Mouse (Mus musculus) ES-CJ7 (cell line): ENCODE measurements around the gene Il1f8.
"Not testable (repeated sequence)": the region's sequence is repeated elsewhere in the genome, so short reads cannot be mapped to it uniquely, and the experiment has no call there.

Experiments used
- DNase-seq: peaks from one replicate; pipeline ENCODE4 v3.0.0; 2011; ENCODE audit warnings: low read depth, low spot score

Il1f8 gene

DNA sequence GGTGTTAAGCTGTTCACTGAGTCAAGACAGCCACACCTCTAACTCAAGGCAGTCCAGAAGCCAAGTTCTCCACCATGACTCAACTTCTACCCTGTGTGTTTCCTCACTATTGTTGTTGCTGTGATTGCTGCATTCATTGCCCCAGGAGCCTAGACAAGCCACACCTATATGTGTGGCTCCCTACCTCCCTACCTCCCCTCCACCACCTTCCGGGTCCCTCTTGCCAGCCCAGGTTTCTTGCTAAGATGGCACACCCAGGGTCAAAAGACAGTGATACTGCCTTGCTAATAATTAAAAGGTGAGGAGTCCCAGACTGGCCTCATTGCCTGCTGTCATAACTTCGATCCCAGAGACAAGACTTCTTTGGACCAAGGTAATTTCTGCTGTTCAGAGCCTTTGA lies at the start of gene Il1f8:
Il1f8 (plus strand) TSS at position 301 of the 400 bp plus-strand sequence.
- no peak for DNase-seq

DNA sequence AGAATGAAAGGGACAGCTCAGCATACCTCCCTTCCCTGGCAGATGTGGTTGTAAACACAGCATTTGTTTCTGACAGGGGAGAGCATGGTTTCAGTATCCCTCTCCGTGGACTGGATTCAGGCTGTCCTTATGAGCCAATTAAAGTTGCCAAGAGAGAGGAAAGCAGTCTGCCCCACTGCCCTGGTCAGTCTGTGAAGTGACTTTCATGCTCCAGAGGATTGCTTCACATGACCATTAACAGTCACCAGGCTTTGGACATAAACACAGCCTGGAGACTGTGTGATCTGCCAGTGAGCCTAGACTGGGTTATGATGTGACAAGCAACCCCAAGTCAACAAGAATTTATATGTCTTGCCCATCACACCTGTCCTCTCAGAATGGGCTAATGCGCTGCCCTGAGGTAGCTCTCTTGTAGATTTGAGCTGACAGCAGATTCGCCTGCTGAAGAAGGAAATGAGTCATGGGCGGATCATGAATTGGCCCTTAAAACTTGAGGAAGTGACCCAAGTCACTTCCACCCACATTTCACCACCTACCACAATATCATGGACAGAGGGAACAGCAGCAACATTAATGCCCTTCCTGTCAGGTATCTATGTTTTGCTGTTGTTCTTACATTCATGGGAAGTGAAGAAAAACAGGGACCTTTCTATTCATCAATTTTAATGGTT lies 49.2 kb upstream of the Il1f8 start:
- DNase-seq = no peak

DNA sequence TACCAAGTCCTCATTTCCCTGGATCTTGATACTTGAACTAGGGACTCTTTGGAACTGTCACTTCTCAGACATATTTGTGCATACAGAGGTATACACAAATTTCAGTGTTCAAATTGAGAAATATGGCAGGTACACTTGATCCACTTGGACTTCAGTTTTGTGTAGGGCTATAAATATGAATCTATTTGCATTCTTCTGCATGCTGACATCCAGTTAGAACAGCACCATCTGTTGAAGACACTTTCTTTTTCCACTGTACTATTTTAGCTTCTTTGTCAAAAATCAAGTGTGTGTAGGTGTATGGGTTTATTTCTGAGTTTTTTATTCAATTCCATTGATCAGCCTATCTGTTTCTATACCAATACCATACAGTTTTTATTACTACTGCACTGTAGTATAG lies 43.9 kb upstream of the Il1f8 start:
- no peak for DNase-seq

DNA sequence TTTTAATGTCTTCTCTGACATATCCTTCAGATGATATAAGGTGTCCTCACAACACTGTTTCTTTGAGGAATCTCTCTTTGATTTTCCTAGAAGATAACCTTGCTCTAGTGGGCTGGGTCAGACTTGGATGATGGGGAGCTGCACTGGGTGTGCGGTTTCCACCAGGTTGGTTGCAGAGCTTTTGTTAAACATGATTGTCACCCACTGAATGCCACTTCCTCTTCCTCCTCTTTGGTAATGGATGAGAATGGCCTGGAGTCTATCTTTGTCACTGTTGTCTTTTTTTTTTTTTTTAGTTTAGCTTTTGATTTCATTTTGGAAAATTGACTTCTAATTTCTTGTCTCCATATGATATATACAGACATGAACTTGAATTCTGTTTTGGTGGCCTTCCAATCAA lies 18.6 kb upstream of the Il1f8 start:
- no peak for DNase-seq

DNA sequence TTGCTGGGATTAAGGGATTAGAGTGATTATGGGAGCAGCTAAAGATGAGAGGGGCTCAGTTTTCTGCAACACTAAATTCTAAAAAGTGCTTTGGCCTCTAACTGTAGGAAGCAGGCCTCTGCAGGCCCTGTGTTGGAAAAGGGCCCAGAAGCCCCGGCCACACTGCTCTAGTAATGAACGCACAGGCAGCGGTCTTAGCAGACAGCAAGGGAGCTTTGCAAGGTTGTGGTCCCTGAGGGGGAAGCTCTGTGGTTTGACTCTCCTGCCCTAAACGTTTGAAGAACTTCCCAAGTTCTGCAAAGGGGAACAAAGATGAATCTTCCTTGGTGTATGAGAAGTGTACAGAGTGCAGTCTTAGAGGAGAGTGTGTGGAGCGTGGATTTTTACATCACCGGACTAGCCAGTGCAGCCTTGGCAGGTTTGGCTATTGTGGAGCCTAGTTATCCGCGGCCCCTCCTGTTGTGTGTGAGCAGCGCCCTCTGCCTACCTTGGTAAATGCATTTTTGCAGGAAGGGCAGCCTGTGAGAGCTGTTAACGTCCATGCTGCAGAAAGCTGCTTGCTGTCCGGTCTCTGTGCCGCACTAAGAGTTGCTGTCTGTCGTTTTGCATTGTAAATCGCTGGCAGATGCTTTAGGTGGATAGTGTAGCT lies 28.8 kb downstream of the Il1f8 start:
- peak; percentile 81 for DNase-seq

DNA sequence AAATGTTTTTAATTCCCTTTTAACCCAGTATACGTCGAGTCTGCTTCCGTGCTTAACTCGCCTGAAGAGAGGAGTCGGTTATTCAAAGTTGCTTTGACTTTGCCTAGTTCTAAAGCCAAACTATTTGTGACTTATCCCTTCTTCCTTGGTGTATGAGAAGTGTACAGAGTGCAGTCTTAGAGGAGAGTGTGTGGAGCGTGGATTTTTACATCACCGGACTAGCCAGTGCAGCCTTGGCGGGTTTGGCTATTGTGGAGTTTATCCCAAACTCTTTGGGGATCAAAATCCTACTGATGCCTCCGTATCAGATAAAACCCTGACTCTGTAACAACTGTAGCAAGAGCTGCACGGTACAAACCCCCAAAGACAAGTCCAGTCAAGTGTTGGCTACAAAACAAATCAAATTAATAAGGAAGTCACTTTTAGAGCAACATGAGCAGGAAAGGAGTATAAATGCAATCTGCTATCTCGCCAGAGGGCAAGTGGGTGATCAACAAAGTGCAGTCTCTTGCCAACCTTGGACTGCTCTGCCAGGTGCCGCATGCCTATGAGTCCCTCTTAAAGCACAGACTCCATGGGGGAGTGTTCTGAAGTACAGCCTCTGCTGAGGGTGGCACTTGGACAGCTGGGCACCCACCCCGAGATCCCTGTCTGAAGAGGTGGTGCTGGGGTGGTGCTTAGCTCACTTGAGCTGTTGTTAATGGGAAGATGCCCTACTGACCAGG lies 29.6 kb downstream of the Il1f8 start:
- not testable (repeated sequence) for DNase-seq

DNA sequence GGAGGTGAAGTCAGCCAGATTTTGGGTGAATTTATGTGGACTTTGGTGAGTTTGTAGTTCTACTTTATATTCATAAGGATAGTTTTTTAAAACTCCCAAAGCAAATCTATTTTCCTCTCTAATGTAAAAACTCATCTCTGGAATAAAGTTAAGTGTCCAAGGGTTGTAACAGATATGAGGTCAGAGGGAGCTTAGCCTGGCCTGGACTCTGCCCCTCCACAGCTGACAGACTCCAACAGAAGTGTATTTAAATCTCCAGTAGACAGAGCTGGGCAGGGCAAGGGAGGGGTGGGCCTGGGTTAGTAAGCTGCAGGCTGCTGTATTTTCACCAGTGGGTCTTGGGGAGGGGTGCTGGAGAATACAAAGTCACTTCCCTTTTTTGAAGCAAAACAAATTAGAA lies 31.1 kb downstream of the Il1f8 start:
- DNase-seq = not testable (repeated sequence)

DNA sequence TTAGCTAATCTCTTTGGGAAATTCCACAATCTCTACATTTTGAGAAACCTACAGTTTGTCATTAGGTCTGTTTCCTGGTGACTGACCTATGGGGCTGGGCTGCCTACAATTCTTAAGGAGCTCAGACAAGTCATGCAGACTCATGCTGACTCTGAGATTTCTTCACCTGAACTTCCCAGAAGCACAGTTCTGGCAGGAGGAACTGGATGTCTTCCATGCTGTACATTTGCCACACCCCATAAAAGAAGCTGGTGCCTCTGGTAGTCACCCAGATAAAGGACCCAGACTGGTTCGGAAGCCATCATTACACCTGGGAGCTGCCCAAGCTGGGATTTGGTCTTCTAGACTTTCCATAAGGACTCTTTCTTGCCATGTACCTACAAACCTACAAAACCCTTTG lies 33.2 kb downstream of the Il1f8 start, which contains the start of gene Il1f9:
Il1f9 (plus strand) TSS at position 301 of the 400 bp plus-strand sequence.
- no peak for DNase-seq

DNA sequence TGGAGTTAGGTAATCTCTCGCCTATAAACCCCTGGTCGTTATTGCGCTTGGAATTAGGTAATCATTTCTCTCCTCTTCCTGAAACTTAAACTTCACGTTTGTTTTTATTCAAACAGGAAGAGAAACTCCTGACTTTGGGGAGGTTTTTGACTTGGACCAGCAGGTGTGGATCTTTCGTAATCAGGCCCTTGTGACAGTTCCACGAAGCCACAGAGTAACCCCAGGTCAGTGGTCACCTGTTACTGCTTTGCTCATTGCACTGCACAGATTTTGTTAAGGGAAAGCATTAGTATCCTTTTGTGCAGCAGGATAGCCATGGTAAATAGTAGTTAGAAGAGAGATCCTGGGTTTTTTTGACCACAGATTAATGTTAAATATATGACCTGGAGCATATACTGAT lies 34.6 kb downstream of the Il1f8 start:
- DNase-seq = no peak

DNA sequence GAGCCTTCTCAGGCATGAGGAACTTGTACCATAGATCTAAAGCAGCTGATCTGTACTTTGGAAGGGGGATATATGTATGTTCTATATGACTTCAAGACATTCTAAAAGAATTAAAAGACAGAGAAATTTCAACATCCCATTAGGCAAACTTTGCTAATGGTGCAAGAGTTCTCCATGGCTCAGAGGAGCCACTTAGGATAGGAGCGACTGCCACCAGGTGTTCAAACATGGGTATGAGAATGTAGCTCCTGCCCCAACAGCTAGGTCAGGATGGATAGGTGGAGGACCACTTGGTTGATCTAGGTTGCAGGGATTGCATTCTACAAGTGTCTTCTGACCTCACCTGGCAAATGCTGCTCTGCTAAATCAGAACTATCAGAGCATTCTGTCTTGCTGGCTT lies 35.2 kb downstream of the Il1f8 start:
- DNase-seq = peak; percentile 27
